Mouse (Mus musculus) heart, postnatal 0 days (tissue): ENCODE results near the gene Rpl27.

ENCODE experiments used
- CTCF ChIP-seq: IDR thresholded peaks from 2 replicates; pipeline ENCODE4 v1.5.1; 2016; ENCODE audit warnings: antibody characterized with exemption, control low read depth, low read depth
- EP300 ChIP-seq: IDR thresholded peaks from 2 replicates; pipeline ENCODE4 v1.6.1; 2016; ENCODE audit warnings: antibody characterized with exemption, low read depth

- no peak for TF ChIP-seq CTCF
- no peak for TF ChIP-seq EP300
Measured at GRCm38 (mm10) chr11:101484245-101484644, 42.1 kb downstream of the Rpl27 start.
